ENCODE assay signal across 15 mouse cellular contexts in the genomic region with DNA sequence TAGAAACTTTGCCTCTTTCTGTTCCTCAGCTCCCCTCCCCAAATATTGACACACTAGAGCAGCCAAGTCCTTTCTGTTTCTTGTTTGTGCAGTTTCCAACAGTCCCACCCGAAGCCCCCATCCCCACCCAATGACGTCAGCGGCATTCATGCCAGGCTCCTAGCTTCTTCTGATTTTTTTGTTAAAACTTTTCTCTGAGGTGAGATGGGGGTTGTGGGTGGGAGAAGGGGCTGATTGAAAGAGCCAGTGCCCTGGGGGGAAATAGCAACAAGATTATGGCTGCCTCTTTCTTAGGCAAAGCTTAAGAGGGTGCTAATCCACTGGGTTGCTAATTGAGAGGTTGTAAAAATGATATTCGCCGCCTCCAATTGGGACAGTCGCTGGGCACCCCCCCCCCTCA. TPM values are rescaled to one million over a fixed set of nuclear protein-coding genes. Genes with fewer than 3 reads are reported as not detected.
DNase-seq lines count a peak whose midpoint lies in the region; ATAC-seq and TF ChIP-seq lines count a peak whose summit lies in the region.
"Had no signal": no experiment of that assay in that cellular context is flagged by ENCODE, and none has a peak within 500 bp of the region (broad histone marks: within the 10 kb centered on the region; RNA-seq: fewer than 3 reads in every experiment).

No protein-coding gene starts in this region.

- no peak overlapping the region for H3K27ac ChIP-seq in heart, postnatal 0 days (ENCODE audit: low read depth)
- H3K27ac ChIP-seq in forebrain, embryonic 12.5 days: peak overlapping the region; percentile 96
- H3K27ac ChIP-seq in midbrain, embryonic 10.5 days (replicated peaks): peak overlapping the region; percentile 91
- H3K27ac ChIP-seq in olfactory bulb, adult 2 months (ENCODE audit: insufficient read depth, low read depth, low read length): peak overlapping the region; percentile 89
- H3K27ac ChIP-seq: limb, embryonic 13.5 days; stomach, embryonic 15.5 days had no signal

- no peak for ATAC-seq in heart, postnatal 0 days (ENCODE audit: insufficient read depth, low read depth)
- ATAC-seq in forebrain, embryonic 12.5 days (ENCODE audit: low FRiP score): peak; percentile 6; the same call in 1 of the 2 replicates

- no peak overlapping the region for H3K4me2 ChIP-seq in heart, postnatal 0 days (ENCODE audit: low read depth, low read length)
- peak overlapping the region; percentile 73 for H3K4me2 ChIP-seq in forebrain, embryonic 12.5 days
- H3K4me2 ChIP-seq: limb, embryonic 13.5 days had no signal

- peak overlapping the region; percentile 46; the same call in 1 of the 2 replicates for H3K4me3 ChIP-seq in heart, postnatal 0 days (ENCODE audit: low read depth, low read length)
- peak overlapping the region; percentile 80 for H3K4me3 ChIP-seq in forebrain, embryonic 12.5 days (replicated peaks)
- peak overlapping the region; percentile 66 for H3K4me3 ChIP-seq in midbrain, embryonic 10.5 days
- H3K4me3 ChIP-seq in olfactory bulb, adult 2 months (ENCODE audit: insufficient read depth, low read depth, low read length): peak overlapping the region; percentile 64; the same call in 1 of the 2 replicates
- H3K4me3 ChIP-seq: limb, embryonic 13.5 days; stomach, embryonic 15.5 days had no signal

- H3K9me3 ChIP-seq in heart, postnatal 0 days (replicated peaks; ENCODE audit: control insufficient read depth, low read length): no peaks in the 10 kb centered on the region
- H3K9me3 ChIP-seq in forebrain, embryonic 12.5 days: no peaks in the 10 kb centered on the region
- no peaks in the 10 kb centered on the region for H3K9me3 ChIP-seq in midbrain, embryonic 10.5 days (replicated peaks)
- H3K9me3 ChIP-seq: limb, embryonic 13.5 days; stomach, embryonic 15.5 days had no signal

- no peaks in the 10 kb centered on the region for H3K36me3 ChIP-seq in heart, postnatal 0 days (replicated peaks; ENCODE audit: control insufficient read depth, insufficient read depth, low read length)
- no peaks in the 10 kb centered on the region for H3K36me3 ChIP-seq in forebrain, embryonic 12.5 days (replicated peaks)
- no peaks in the 10 kb centered on the region for H3K36me3 ChIP-seq in midbrain, embryonic 10.5 days
- H3K36me3 ChIP-seq: limb, embryonic 13.5 days; stomach, embryonic 15.5 days had no signal

- TF ChIP-seq POLR2A in olfactory bulb, adult 2 months (IDR thresholded peaks at IDR 0.05; ENCODE audit: insufficient read depth, low read depth, low read length): no peak

- 4% methylated on average over 6 of the region's 6 CpGs for WGBS in heart, postnatal 0 days
- WGBS in forebrain, embryonic 12.5 days: 0% methylated on average over 6 of the region's 6 CpGs
- WGBS in midbrain, embryonic 10.5 days: 1% methylated on average over 6 of the region's 6 CpGs
- 29% methylated on average over 6 of the region's 6 CpGs for WGBS in olfactory bulb, adult 2 months

- TF ChIP-seq CTCF in heart, postnatal 0 days (IDR thresholded peaks at IDR 0.05; ENCODE audit: low read depth): no peak
- no peak for TF ChIP-seq CTCF in olfactory bulb, adult 2 months (IDR thresholded peaks at IDR 0.05; ENCODE audit: insufficient read depth, low read depth, low read length)

- no peak overlapping the region for H3K9ac ChIP-seq in heart, postnatal 0 days (replicated peaks; ENCODE audit: low read depth, low read length)
- peak overlapping the region; percentile 97 for H3K9ac ChIP-seq in forebrain, embryonic 12.5 days
- H3K9ac ChIP-seq: limb, embryonic 13.5 days; stomach, embryonic 15.5 days had no signal

- no peak for DNase-seq in heart, postnatal 0 days (ENCODE audit: low spot score)
- no peak for DNase-seq in heart, postnatal 4 days
- peak; percentile 34 for DNase-seq in midbrain, embryonic 10.5 days (ENCODE audit: low spot score)
- DNase-seq in thymus, postnatal 4 days: no peak
- no peak for DNase-seq in kidney, adult 9 months
- no peak for DNase-seq in ovary, adult 18-20 months (ENCODE audit: low spot score)
- DNase-seq: kidney, postnatal 36 days; lung, postnatal 10 days; right cerebral cortex, adult 18-20 months had no signal

- H3K4me1 ChIP-seq in heart, postnatal 0 days (ENCODE audit: control insufficient read depth, insufficient read depth): peaks cover 20% of the 10 kb centered on the region; the same call in 1 of the 2 replicates
- H3K4me1 ChIP-seq in forebrain, embryonic 12.5 days: peaks cover 64% of the 10 kb centered on the region
- H3K4me1 ChIP-seq in midbrain, embryonic 10.5 days: peaks cover 72% of the 10 kb centered on the region
- peaks cover 42% of the 10 kb centered on the region for H3K4me1 ChIP-seq in olfactory bulb, adult 2 months (ENCODE audit: control insufficient read depth, insufficient read depth, low read length)

- H3K27me3 ChIP-seq in heart, postnatal 0 days (ENCODE audit: control insufficient read depth, insufficient read depth, low read length): peaks cover 99% of the 10 kb centered on the region
- peaks cover 68% of the 10 kb centered on the region for H3K27me3 ChIP-seq in forebrain, embryonic 12.5 days
- H3K27me3 ChIP-seq in midbrain, embryonic 10.5 days (ENCODE audit: low read depth, poor library complexity, severe bottlenecking): peaks cover 100% of the 10 kb centered on the region

- no peak for TF ChIP-seq EP300 in heart, postnatal 0 days (IDR thresholded peaks at IDR 0.05; ENCODE audit: low read depth)

RNA-seq across cellular contexts. Expression of a gene that starts 4.4 kb away (rescaled TPM):
- not detected in 2 replicates for total RNA-seq in heart, postnatal 0 days (2014; rRNA removed; ENCODE audit: low replicate concordance)
- polyA plus RNA-seq in heart, postnatal 0 days (2015; fragmentation: Nextera tagmentation; extraction: Ambion mirVana): 0.05 and 0.15 TPM in 2 replicates
- under 1 TPM in 1 of 2 experiments, not detected in 1; 0.61 TPM for total RNA-seq in heart, postnatal 4 days (2021)
- 110 and 111 TPM in 2 replicates for polyA plus RNA-seq in forebrain, embryonic 12.5 days (2016; fragmentation: Nextera tagmentation; extraction: Ambion mirVana)
- polyA plus RNA-seq in midbrain, embryonic 10.5 days (2016; fragmentation: Nextera tagmentation; extraction: Ambion mirVana): 39.0 and 40.1 TPM in 2 replicates
- not detected in 2 replicates for polyA plus RNA-seq in olfactory bulb, adult 2 months (2012; ENCODE audit: insufficient read depth, insufficient read length, low replicate concordance, missing spikeins)
- total RNA-seq: gastrocnemius, postnatal 4 days; heart, postnatal 36 days had no signal
